ENCODE assay signal across 23 mouse cellular contexts in the genomic region with DNA sequence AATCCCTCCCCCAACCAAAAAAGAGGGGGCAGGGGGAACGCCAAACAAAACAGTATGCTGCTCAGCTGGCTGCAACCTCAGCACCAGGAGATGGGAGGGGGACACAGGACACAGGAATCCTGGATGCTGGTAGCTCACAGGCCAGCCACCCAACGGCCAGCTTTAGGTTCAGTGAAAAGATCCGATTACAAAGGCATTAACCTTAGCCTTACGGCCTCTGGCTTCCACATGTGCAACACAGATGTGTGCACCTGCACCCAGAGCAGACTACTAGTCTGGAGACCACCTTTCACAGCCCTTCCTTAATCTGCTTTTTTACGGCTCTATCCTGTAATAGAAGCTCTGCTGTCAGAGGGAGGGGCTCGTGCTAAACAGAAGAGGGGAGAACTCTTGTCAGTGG. TPM values are rescaled to one million over a fixed set of nuclear protein-coding genes. Genes with fewer than 3 reads are reported as not detected.
DNase-seq lines count a peak whose midpoint lies in the region; ATAC-seq and TF ChIP-seq lines count a peak whose summit lies in the region.
"Had no signal": no experiment of that assay in that cellular context is flagged by ENCODE, and none has a peak within 500 bp of the region (broad histone marks: within the 10 kb centered on the region; RNA-seq: fewer than 3 reads in every experiment).

No protein-coding gene starts in this region.

- H3K4me1 ChIP-seq in heart, embryonic 11.5 days (ENCODE audit: control insufficient read depth, insufficient read depth, low read length) = no peaks in the 10 kb centered on the region
- peaks cover 3% of the 10 kb centered on the region; the same call in 1 of the 2 replicates for H3K4me1 ChIP-seq in embryonic facial prominence, embryonic 11.5 days (ENCODE audit: control insufficient read depth, insufficient read depth, low read length)
- H3K4me1 ChIP-seq in limb, embryonic 11.5 days (ENCODE audit: control insufficient read depth, insufficient read depth, low read length) = 0 out of 2 replicates have a peak, but pooled peaks cover 6% of the 10 kb centered on the region
- H3K4me1 ChIP-seq in kidney, embryonic 14.5 days (ENCODE audit: control insufficient read depth, insufficient read depth, low read length) = no peaks in the 10 kb centered on the region
- H3K4me1 ChIP-seq in midbrain, postnatal 0 days (ENCODE audit: insufficient read depth, low read length) = no peaks in the 10 kb centered on the region
- H3K4me1 ChIP-seq: embryonic facial prominence, embryonic 15.5 days; heart, embryonic 13.5 days; hindbrain, embryonic 12.5 days; intestine, embryonic 15.5 days had no signal

- H3K9ac ChIP-seq in heart, embryonic 11.5 days (ENCODE audit: low read depth, low read length) = no peak overlapping the region
- H3K9ac ChIP-seq in embryonic facial prominence, embryonic 11.5 days (replicated peaks; ENCODE audit: low read length) = no peak overlapping the region
- H3K9ac ChIP-seq in limb, embryonic 11.5 days (ENCODE audit: low read length) = no peak overlapping the region
- no peak overlapping the region for H3K9ac ChIP-seq in kidney, embryonic 14.5 days (ENCODE audit: low read depth, low read length)
- no peak overlapping the region for H3K9ac ChIP-seq in midbrain, postnatal 0 days (replicated peaks; ENCODE audit: low read length, poor library complexity, severe bottlenecking)
- H3K9ac ChIP-seq: embryonic facial prominence, embryonic 15.5 days; heart, embryonic 13.5 days; hindbrain, embryonic 12.5 days; intestine, embryonic 15.5 days had no signal

- no peaks in the 10 kb centered on the region for H3K27me3 ChIP-seq in heart, embryonic 11.5 days (ENCODE audit: control insufficient read depth, insufficient read depth, low read length)
- no peaks in the 10 kb centered on the region for H3K27me3 ChIP-seq in embryonic facial prominence, embryonic 11.5 days (ENCODE audit: control insufficient read depth, insufficient read depth, low read length)
- H3K27me3 ChIP-seq in limb, embryonic 11.5 days (ENCODE audit: control insufficient read depth, insufficient read depth, low read length) = no peaks in the 10 kb centered on the region
- H3K27me3 ChIP-seq in kidney, embryonic 14.5 days (ENCODE audit: control insufficient read depth, insufficient read depth, low read length) = no peaks in the 10 kb centered on the region
- no peaks in the 10 kb centered on the region for H3K27me3 ChIP-seq in midbrain, postnatal 0 days (ENCODE audit: insufficient read depth, low read length)
- H3K27me3 ChIP-seq: embryonic facial prominence, embryonic 15.5 days; heart, embryonic 13.5 days; hindbrain, embryonic 12.5 days; intestine, embryonic 15.5 days had no signal

- WGBS in heart, embryonic 11.5 days (ENCODE audit: insufficient replicate concordance) = 74% methylated on average over 6 of the region's 6 CpGs
- 36% methylated on average over 6 of the region's 6 CpGs for WGBS in embryonic facial prominence, embryonic 11.5 days
- WGBS in limb, embryonic 11.5 days = 11% methylated on average over 6 of the region's 6 CpGs
- 42% methylated on average over 6 of the region's 6 CpGs for WGBS in kidney, embryonic 14.5 days
- WGBS in midbrain, postnatal 0 days = 76% methylated on average over 6 of the region's 6 CpGs

- peaks cover 22% of the 10 kb centered on the region for H3K36me3 ChIP-seq in heart, embryonic 11.5 days (ENCODE audit: control insufficient read depth, insufficient read depth, low read length)
- peaks cover 5% of the 10 kb centered on the region for H3K36me3 ChIP-seq in embryonic facial prominence, embryonic 11.5 days (replicated peaks; ENCODE audit: control insufficient read depth, insufficient read depth, low read depth, low read length)
- peaks cover 12% of the 10 kb centered on the region for H3K36me3 ChIP-seq in limb, embryonic 11.5 days (ENCODE audit: control insufficient read depth, insufficient read depth, low read length)
- H3K36me3 ChIP-seq in kidney, embryonic 14.5 days (ENCODE audit: control insufficient read depth, insufficient read depth, low read length) = peaks cover 83% of the 10 kb centered on the region
- H3K36me3 ChIP-seq in midbrain, postnatal 0 days (ENCODE audit: insufficient read depth, low read length) = peaks cover 61% of the 10 kb centered on the region

- no peak for TF ChIP-seq CTCF in midbrain, postnatal 0 days (IDR thresholded peaks at IDR 0.05)

- peak; percentile 78 for DNase-seq in heart, adult 11 months
- peak; percentile 64 for DNase-seq in embryo, embryonic 11 days
- peak; percentile 58 for DNase-seq in embryonic facial prominence, embryonic 11.5 days (ENCODE audit: low spot score)
- DNase-seq in limb, embryonic 11.5 days (ENCODE audit: low spot score) = peak; percentile 80
- DNase-seq in midbrain, postnatal 0 days (ENCODE audit: low spot score) = no peak
- DNase-seq in lung, adult 18-20 months = no peak
- DNase-seq: adrenal gland, postnatal 10 days; cerebellum, adult 11 months; cerebellum, adult 9-10 months; cerebellum, postnatal 25 days; gastrocnemius, postnatal 10 days; heart, postnatal 36 days; kidney, adult 18-20 months had no signal

- H3K9me3 ChIP-seq in heart, embryonic 11.5 days (replicated peaks; ENCODE audit: control insufficient read depth, low read length) = no peaks in the 10 kb centered on the region
- H3K9me3 ChIP-seq in embryonic facial prominence, embryonic 11.5 days (replicated peaks; ENCODE audit: control insufficient read depth, low read length) = no peaks in the 10 kb centered on the region
- H3K9me3 ChIP-seq in limb, embryonic 11.5 days (ENCODE audit: control insufficient read depth, low read length) = no peaks in the 10 kb centered on the region
- H3K9me3 ChIP-seq in kidney, embryonic 14.5 days (ENCODE audit: control insufficient read depth, low read length) = no peaks in the 10 kb centered on the region
- no peaks in the 10 kb centered on the region for H3K9me3 ChIP-seq in midbrain, postnatal 0 days (ENCODE audit: low read length)
- H3K9me3 ChIP-seq: embryonic facial prominence, embryonic 15.5 days; forebrain, embryonic 10.5 days; heart, embryonic 13.5 days; hindbrain, embryonic 12.5 days; intestine, embryonic 15.5 days had no signal

- no peak for ATAC-seq in heart, embryonic 11.5 days (replicated peaks; ENCODE audit: insufficient number of reproducible peaks, low FRiP score, low TSS enrichment)
- peak; percentile 51; the same call in 1 of the 2 replicates for ATAC-seq in embryonic facial prominence, embryonic 11.5 days (replicated peaks; ENCODE audit: insufficient number of reproducible peaks, low FRiP score, low TSS enrichment, low read depth)
- peak; percentile 90 for ATAC-seq in limb, embryonic 11.5 days (ENCODE audit: insufficient number of reproducible peaks, low FRiP score, low TSS enrichment, low read depth)
- no peak for ATAC-seq in kidney, embryonic 14.5 days (ENCODE audit: low FRiP score, low TSS enrichment)
- ATAC-seq in midbrain, postnatal 0 days (ENCODE audit: low FRiP score) = no peak
- ATAC-seq: forebrain, embryonic 14.5 days; hindbrain, postnatal 0 days; intestine, embryonic 15.5 days had no signal

- no peak overlapping the region for H3K4me2 ChIP-seq in heart, embryonic 11.5 days
- no peak overlapping the region for H3K4me2 ChIP-seq in embryonic facial prominence, embryonic 11.5 days (ENCODE audit: low read depth, low read length)
- no peak overlapping the region for H3K4me2 ChIP-seq in limb, embryonic 11.5 days (ENCODE audit: low read depth, severe bottlenecking)
- H3K4me2 ChIP-seq in kidney, embryonic 14.5 days (replicated peaks; ENCODE audit: low read depth, low read length) = no peak overlapping the region
- no peak overlapping the region for H3K4me2 ChIP-seq in midbrain, postnatal 0 days (ENCODE audit: low read depth, low read length, poor library complexity, severe bottlenecking)
- H3K4me2 ChIP-seq: embryonic facial prominence, embryonic 15.5 days; heart, embryonic 13.5 days; hindbrain, embryonic 12.5 days; intestine, embryonic 15.5 days had no signal

- H3K27ac ChIP-seq in heart, embryonic 11.5 days (ENCODE audit: low read depth, low read length) = no peak overlapping the region
- H3K27ac ChIP-seq in embryonic facial prominence, embryonic 11.5 days (replicated peaks; ENCODE audit: low read depth, low read length) = no peak overlapping the region
- no peak overlapping the region for H3K27ac ChIP-seq in limb, embryonic 11.5 days (replicated peaks; ENCODE audit: low read depth, low read length)
- H3K27ac ChIP-seq in kidney, embryonic 14.5 days (ENCODE audit: low read depth, low read length) = no peak overlapping the region
- H3K27ac ChIP-seq in midbrain, postnatal 0 days (ENCODE audit: low read depth, low read length) = no peak overlapping the region
- H3K27ac ChIP-seq: embryonic facial prominence, embryonic 15.5 days; forebrain, embryonic 10.5 days; heart, embryonic 13.5 days; hindbrain, embryonic 12.5 days; hindbrain, postnatal 0 days; intestine, embryonic 15.5 days had no signal

- no peak overlapping the region for H3K4me3 ChIP-seq in heart, embryonic 11.5 days (ENCODE audit: low read depth, low read length)
- H3K4me3 ChIP-seq in embryonic facial prominence, embryonic 11.5 days (ENCODE audit: low read depth, low read length) = no peak overlapping the region
- H3K4me3 ChIP-seq in limb, embryonic 11.5 days (ENCODE audit: low read depth, low read length) = no peak overlapping the region
- H3K4me3 ChIP-seq in kidney, embryonic 14.5 days (ENCODE audit: low read length) = no peak overlapping the region
- no peak overlapping the region for H3K4me3 ChIP-seq in midbrain, postnatal 0 days (ENCODE audit: low read depth, low read length)
- H3K4me3 ChIP-seq: embryonic facial prominence, embryonic 15.5 days; erythroblast, embryonic 14.5 days; forebrain, embryonic 10.5 days; heart, embryonic 13.5 days; hindbrain, embryonic 12.5 days; intestine, embryonic 15.5 days had no signal

RNA-seq across cellular contexts. Expression of a gene that starts 14.9 kb away (rescaled TPM):
- 14.4 and 17.1 TPM in 2 replicates for polyA plus RNA-seq in heart, embryonic 11.5 days (2014; fragmentation: Nextera tagmentation; extraction: Ambion mirVana)
- polyA plus RNA-seq in embryonic facial prominence, embryonic 11.5 days (2014; fragmentation: Nextera tagmentation; extraction: Ambion mirVana) = 26.4 and 27.0 TPM in 2 replicates
- polyA plus RNA-seq in limb, embryonic 11.5 days (2014; fragmentation: Nextera tagmentation; extraction: Ambion mirVana) = 26.1 and 27.3 TPM in 2 replicates
- polyA plus RNA-seq in kidney, embryonic 14.5 days (2014; fragmentation: Nextera tagmentation; extraction: Ambion mirVana) = 23.8 and 24.3 TPM in 2 replicates
- total RNA-seq in midbrain, postnatal 0 days (2014; rRNA removed) = 13.2 and 24.6 TPM in 2 replicates
- polyA plus RNA-seq in midbrain, postnatal 0 days (2015; fragmentation: Nextera tagmentation; extraction: Ambion mirVana) = 35.5 and 35.9 TPM in 2 replicates

RNA-seq across cellular contexts. Expression of a gene that starts 42.7 kb away (rescaled TPM):
- 23.4 and 26.6 TPM in 2 replicates for polyA plus RNA-seq in heart, embryonic 11.5 days (2014; fragmentation: Nextera tagmentation; extraction: Ambion mirVana)
- 36.6 and 36.7 TPM in 2 replicates for polyA plus RNA-seq in embryonic facial prominence, embryonic 11.5 days (2014; fragmentation: Nextera tagmentation; extraction: Ambion mirVana)
- 45.1 and 55.1 TPM in 2 replicates for polyA plus RNA-seq in limb, embryonic 11.5 days (2014; fragmentation: Nextera tagmentation; extraction: Ambion mirVana)
- polyA plus RNA-seq in kidney, embryonic 14.5 days (2014; fragmentation: Nextera tagmentation; extraction: Ambion mirVana) = 23.5 and 46.0 TPM in 2 replicates
- total RNA-seq in midbrain, postnatal 0 days (2014; rRNA removed) = 25.1 and 27.6 TPM in 2 replicates
- polyA plus RNA-seq in midbrain, postnatal 0 days (2015; fragmentation: Nextera tagmentation; extraction: Ambion mirVana) = 16.3 and 18.9 TPM in 2 replicates

RNA-seq across cellular contexts. Expression of a gene that starts 42.8 kb away (rescaled TPM):
- polyA plus RNA-seq in heart, embryonic 11.5 days (2014; fragmentation: Nextera tagmentation; extraction: Ambion mirVana) = 59.1 and 67.4 TPM in 2 replicates
- polyA plus RNA-seq in embryonic facial prominence, embryonic 11.5 days (2014; fragmentation: Nextera tagmentation; extraction: Ambion mirVana) = 138 and 143 TPM in 2 replicates
- polyA plus RNA-seq in limb, embryonic 11.5 days (2014; fragmentation: Nextera tagmentation; extraction: Ambion mirVana) = 129 and 135 TPM in 2 replicates
- polyA plus RNA-seq in kidney, embryonic 14.5 days (2014; fragmentation: Nextera tagmentation; extraction: Ambion mirVana) = 70.5 and 106 TPM in 2 replicates
- total RNA-seq in midbrain, postnatal 0 days (2014; rRNA removed) = 33.4 and 41.8 TPM in 2 replicates
- polyA plus RNA-seq in midbrain, postnatal 0 days (2015; fragmentation: Nextera tagmentation; extraction: Ambion mirVana) = 45.1 and 45.9 TPM in 2 replicates

Comparison
In these comparisons a context has a peak if more than half of its experiments do, and no peak if none do; other contexts are left out.
1. DNase-seq: peak in heart, adult 11 months (single experiment), embryo, embryonic 11 days (single experiment), embryonic facial prominence, embryonic 11.5 days (single experiment) and limb, embryonic 11.5 days (single experiment); none in midbrain, postnatal 0 days (single experiment) and lung, adult 18-20 months (0 of 2).
2. ATAC-seq: peak in embryonic facial prominence, embryonic 11.5 days (single experiment) and limb, embryonic 11.5 days (single experiment); none in heart, embryonic 11.5 days (single experiment), kidney, embryonic 14.5 days (single experiment) and midbrain, postnatal 0 days (single experiment).